ENCODE assay signal across 22 mouse cellular contexts in genomic region chr10:69607611-69608119, GRCm38 (mm10).
DNase-seq lines count a peak whose midpoint lies in the region; ATAC-seq and TF ChIP-seq lines count a peak whose summit lies in the region.
"Had no signal": no experiment of that assay in that cellular context is flagged by ENCODE, and none has a peak within 500 bp of the region (broad histone marks: within the 10 kb centered on the region; RNA-seq: fewer than 3 reads in every experiment).

No protein-coding gene starts in this region.

- no peak for TF ChIP-seq EP300 in heart, adult 2 months (IDR thresholded peaks at IDR 0.05; ENCODE audit: insufficient read depth, low read depth, low read length)
- no peak for TF ChIP-seq EP300 in CH12.LX (IDR thresholded peaks at IDR 0.05; ENCODE audit: low read length)

- TF ChIP-seq POLR2A in heart, adult 2 months (IDR thresholded peaks at IDR 0.05; ENCODE audit: insufficient read depth, low read depth, low read length), result no peak
- TF ChIP-seq POLR2A in CH12.LX (IDR thresholded peaks at IDR 0.05; ENCODE audit: low read depth, low read length), result no peak

- TF ChIP-seq CTCF in heart, adult 2 months (IDR thresholded peaks at IDR 0.05), result peak; percentile 11; the same call in 1 of the 2 replicates
- peak; percentile 19; the same call in 1 of the 2 replicates for TF ChIP-seq CTCF in lung, embryonic 14.5 days (IDR thresholded peaks at IDR 0.05; ENCODE audit: low read depth)
- no peak; a peak in 1 of 4 replicates for TF ChIP-seq CTCF in CH12.LX (conservative IDR thresholded peaks at IDR 0.05 in 1 of 2, IDR thresholded peaks at IDR 0.05 in 1 of 2; ENCODE audit: low read depth in 2 of 2, low read length in 2 of 2)

- in situ Hi-C loops in CH12.LX (cut with MboI; ENCODE audit: low pct_ligation_motif_present, low pct_unique_long_range_greater_than_20kb, low sequenced_read_pairs), result no loop called here

- H3K4me1 ChIP-seq in heart, adult 2 months (ENCODE audit: control insufficient read depth, insufficient read depth, low read length), result peaks cover 6% of the 10 kb centered on the region
- peaks cover 4% of the 10 kb centered on the region; the same call in 1 of the 2 replicates for H3K4me1 ChIP-seq in lung, embryonic 14.5 days (ENCODE audit: insufficient read depth)
- peaks cover 0 to 7% of the 10 kb centered on the region in 2 experiments; a peak in 2 of 4 replicates for H3K4me1 ChIP-seq in CH12.LX (ENCODE audit: control insufficient read depth in 1 of 2, insufficient read depth in 2 of 2)
- peaks cover 24% of the 10 kb centered on the region for H3K4me1 ChIP-seq in midbrain, embryonic 14.5 days (ENCODE audit: control insufficient read depth, insufficient read depth, low read length)
- H3K4me1 ChIP-seq in embryonic facial prominence, embryonic 10.5 days, result peaks cover 9% of the 10 kb centered on the region; the same call in 1 of the 2 replicates

- no peak overlapping the region for H3K4me3 ChIP-seq in heart, adult 2 months
- H3K4me3 ChIP-seq in lung, embryonic 14.5 days (ENCODE audit: low read depth, low read length), result no peak overlapping the region
- H3K4me3 ChIP-seq in CH12.LX (replicated peaks in 1 of 3; ENCODE audit: low read depth in 2 of 3, low read length in 2 of 3, poor library complexity in 1 of 3), result no peak overlapping the region
- H3K4me3 ChIP-seq in midbrain, embryonic 14.5 days (replicated peaks; ENCODE audit: low read depth, low read length), result no peak overlapping the region
- H3K4me3 ChIP-seq in embryonic facial prominence, embryonic 10.5 days, result no peak overlapping the region
- H3K4me3 ChIP-seq: forebrain, embryonic 13.5 days; heart, embryonic 10.5 days; limb, embryonic 12.5 days; midbrain, embryonic 12.5 days; neural tube, embryonic 12.5 days had no signal

- H3K79me2 ChIP-seq in heart, adult 2 months (replicated peaks; ENCODE audit: control insufficient read depth, insufficient read depth, low read length), result no peaks in the 10 kb centered on the region
- no peaks in the 10 kb centered on the region for H3K79me2 ChIP-seq in CH12.LX (replicated peaks; ENCODE audit: control insufficient read depth, extremely low read depth, insufficient read depth, poor library complexity, severe bottlenecking)

- no peak overlapping the region for H3K27ac ChIP-seq in heart, adult 2 months
- H3K27ac ChIP-seq in lung, embryonic 14.5 days (ENCODE audit: low read depth), result no peak overlapping the region
- H3K27ac ChIP-seq in CH12.LX (ENCODE audit: insufficient read depth, low read depth), result no peak overlapping the region
- H3K27ac ChIP-seq in midbrain, embryonic 14.5 days (replicated peaks; ENCODE audit: low read depth, low read length), result peak overlapping the region; percentile 52
- no peak overlapping the region for H3K27ac ChIP-seq in embryonic facial prominence, embryonic 10.5 days (replicated peaks)
- H3K27ac ChIP-seq: forebrain, embryonic 13.5 days; heart, embryonic 10.5 days; limb, embryonic 12.5 days; liver, embryonic 14.5 days; midbrain, embryonic 12.5 days; neural tube, embryonic 12.5 days had no signal

- intact Hi-C loops in heart, adult 2 months (cut with DNase I), result no loop called here
- intact Hi-C loops in heart, postnatal 14 days (cut with DNase I), result no loop called here

- no peaks in the 10 kb centered on the region for H3K27me3 ChIP-seq in heart, adult 2 months (ENCODE audit: control insufficient read depth, insufficient read depth, low read length)
- no peaks in the 10 kb centered on the region for H3K27me3 ChIP-seq in lung, embryonic 14.5 days (ENCODE audit: insufficient read depth, low read length)
- no peaks in the 10 kb centered on the region for H3K27me3 ChIP-seq in CH12.LX (replicated peaks)
- H3K27me3 ChIP-seq in midbrain, embryonic 14.5 days (ENCODE audit: control insufficient read depth, insufficient read depth, low read length), result no peaks in the 10 kb centered on the region
- no peaks in the 10 kb centered on the region for H3K27me3 ChIP-seq in embryonic facial prominence, embryonic 10.5 days (replicated peaks; ENCODE audit: low read depth, poor library complexity, severe bottlenecking)
- H3K27me3 ChIP-seq: forebrain, embryonic 13.5 days; limb, embryonic 12.5 days; midbrain, embryonic 12.5 days; neural tube, embryonic 12.5 days had no signal

- no peak for ATAC-seq in lung, embryonic 14.5 days (ENCODE audit: insufficient read depth)
- ATAC-seq in midbrain, embryonic 14.5 days (ENCODE audit: low FRiP score, low TSS enrichment), result no peak
- ATAC-seq: activated CD4-positive, CD25-positive, alpha-beta regulatory T cell, adult 4 months; forebrain, embryonic 13.5 days; intestine, postnatal 0 days had no signal

- H3K9ac ChIP-seq in heart, adult 2 months (ENCODE audit: low read depth, low read length), result no peak overlapping the region
- H3K9ac ChIP-seq in lung, embryonic 14.5 days, result no peak overlapping the region
- no peak overlapping the region for H3K9ac ChIP-seq in CH12.LX (ENCODE audit: insufficient read depth, low read depth)
- H3K9ac ChIP-seq in midbrain, embryonic 14.5 days (replicated peaks; ENCODE audit: low read length), result no peak overlapping the region
- H3K9ac ChIP-seq: forebrain, embryonic 13.5 days; limb, embryonic 12.5 days; liver, embryonic 14.5 days; midbrain, embryonic 12.5 days; neural tube, embryonic 12.5 days had no signal

- WGBS in heart, adult 2 months, result 74% methylated on average over 14 of the region's 14 CpGs
- 69% methylated on average over 14 of the region's 14 CpGs for WGBS in lung, embryonic 14.5 days
- WGBS in midbrain, embryonic 14.5 days, result 67% methylated on average over 14 of the region's 14 CpGs
- WGBS in embryonic facial prominence, embryonic 10.5 days, result 75% methylated on average over 14 of the region's 14 CpGs

- DNase-seq in heart, adult 2 months, result no peak
- DNase-seq in heart, postnatal 14 days, result no peak
- DNase-seq in lung, embryonic 14.5 days, result no peak
- DNase-seq in lung, adult 18-20 months, result no peak
- DNase-seq in CH12.LX (ENCODE audit: extremely low read depth), result peak; percentile 7
- DNase-seq in midbrain, embryonic 14.5 days, result peak; percentile 26
- DNase-seq in embryonic facial prominence, embryonic 10.5 days (ENCODE audit: low spot score), result no peak
- no peak for DNase-seq in urinary bladder, adult 18-20 months (ENCODE audit: low spot score in 2 of 2)
- DNase-seq: adrenal gland, postnatal 25 days; cerebellum, adult 9-10 months; heart, postnatal 36 days; lung, postnatal 36 days; right cerebral cortex, adult 18-20 months; thymus, postnatal 14 days had no signal

- H3K9me3 ChIP-seq in lung, embryonic 14.5 days (ENCODE audit: low read depth, low read length), result no peaks in the 10 kb centered on the region
- no peaks in the 10 kb centered on the region for H3K9me3 ChIP-seq in CH12.LX (replicated peaks; ENCODE audit: low read length)
- H3K9me3 ChIP-seq in midbrain, embryonic 14.5 days (ENCODE audit: control insufficient read depth, low read length), result no peaks in the 10 kb centered on the region
- H3K9me3 ChIP-seq in embryonic facial prominence, embryonic 10.5 days, result no peaks in the 10 kb centered on the region
- H3K9me3 ChIP-seq: forebrain, embryonic 13.5 days; heart, embryonic 10.5 days; limb, embryonic 12.5 days; midbrain, embryonic 12.5 days; neural tube, embryonic 12.5 days had no signal

- H3K36me3 ChIP-seq in heart, adult 2 months (ENCODE audit: control insufficient read depth, insufficient read depth, low read length), result peaks cover 2% of the 10 kb centered on the region; the same call in 1 of the 2 replicates
- H3K36me3 ChIP-seq in lung, embryonic 14.5 days (ENCODE audit: insufficient read depth), result no peaks in the 10 kb centered on the region
- H3K36me3 ChIP-seq in CH12.LX (replicated peaks in 1 of 2; ENCODE audit: control insufficient read depth in 1 of 2, insufficient read depth in 1 of 2, low read length in 1 of 2), result peaks cover 0 to 13% of the 10 kb centered on the region in 2 experiments
- H3K36me3 ChIP-seq in midbrain, embryonic 14.5 days (ENCODE audit: control insufficient read depth, insufficient read depth, low read length), result no peaks in the 10 kb centered on the region; the same call in 1 of the 2 replicates
- no peaks in the 10 kb centered on the region; the same call in 1 of the 2 replicates for H3K36me3 ChIP-seq in embryonic facial prominence, embryonic 10.5 days (replicated peaks)
- H3K36me3 ChIP-seq: heart, embryonic 10.5 days; limb, embryonic 12.5 days; midbrain, embryonic 12.5 days; neural tube, embryonic 12.5 days had no signal

- H3K4me2 ChIP-seq in lung, embryonic 14.5 days, result no peak overlapping the region
- no peak overlapping the region for H3K4me2 ChIP-seq in CH12.LX (ENCODE audit: insufficient read depth, low read depth, poor library complexity, severe bottlenecking)
- H3K4me2 ChIP-seq in midbrain, embryonic 14.5 days (ENCODE audit: low read length), result no peak overlapping the region
- H3K4me2 ChIP-seq: forebrain, embryonic 13.5 days; limb, embryonic 12.5 days; midbrain, embryonic 12.5 days; neural tube, embryonic 12.5 days had no signal

- no peak for TF ChIP-seq RAD21 in CH12.LX (IDR thresholded peaks at IDR 0.05; ENCODE audit: low read depth, low read length)

- dilution Hi-C loops in CH12.LX (cut with MboI; ENCODE audit: extremely low pct_ligation_motif_present, extremely low pct_unique_long_range_greater_than_20kb, low sequenced_read_pairs), result no loop called here

TF ChIP-seq in CH12.LX, 34 proteins besides CTCF, POLR2A, EP300 and RAD21 (continues in another document):
- no peak for TF ChIP-seq BHLHE40 (IDR thresholded peaks at IDR 0.05; ENCODE audit: low read depth, low read length)
- no peak for TF ChIP-seq ZKSCAN1 (IDR thresholded peaks at IDR 0.05; ENCODE audit: borderline replicate concordance, low read depth, low read length)
- no peak for TF ChIP-seq GABPA (IDR thresholded peaks at IDR 0.05; ENCODE audit: insufficient replicate concordance, low read depth, low read length)
- TF ChIP-seq IRF4 (IDR thresholded peaks at IDR 0.05; ENCODE audit: low read depth, low read length), result no peak
- no peak for TF ChIP-seq PAX5 (IDR thresholded peaks at IDR 0.05; ENCODE audit: low read length)
- no peak for TF ChIP-seq ELF1 (IDR thresholded peaks at IDR 0.05; ENCODE audit: low read depth, low read length)
- no peak for TF ChIP-seq MXI1 (IDR thresholded peaks at IDR 0.05; ENCODE audit: low read depth, low read length)
- no peak for TF ChIP-seq ZMIZ1 (IDR thresholded peaks at IDR 0.05; ENCODE audit: low read depth, low read length)
- TF ChIP-seq POLR2AphosphoS2 (IDR thresholded peaks at IDR 0.05; ENCODE audit: low read depth, low read length), result no peak
- TF ChIP-seq E2F4 (IDR thresholded peaks at IDR 0.05; ENCODE audit: insufficient replicate concordance, low read depth, low read length), result no peak
- TF ChIP-seq JUN (IDR thresholded peaks at IDR 0.05; ENCODE audit: insufficient read depth, low read depth, low read length), result no peak
- no peak for TF ChIP-seq USF1 (IDR thresholded peaks at IDR 0.05; ENCODE audit: low read depth, low read length)
- TF ChIP-seq ZC3H11A (IDR thresholded peaks at IDR 0.05; ENCODE audit: low read depth, low read length), result no peak
- TF ChIP-seq RCOR1 (conservative IDR thresholded peaks at IDR 0.05; ENCODE audit: low read depth, low read length), result no peak
- no peak for TF ChIP-seq JUND (conservative IDR thresholded peaks at IDR 0.05; ENCODE audit: low read depth, low read length)
- TF ChIP-seq NELFE (IDR thresholded peaks at IDR 0.05; ENCODE audit: low read depth, low read length), result no peak

Comparison
In these comparisons a context has a peak if more than half of its experiments do, and no peak if none do; other contexts are left out.
1. DNase-seq: peak in CH12.LX (single experiment) and midbrain, embryonic 14.5 days (single experiment); none in heart, adult 2 months (0 of 2), heart, postnatal 14 days (0 of 2), lung, embryonic 14.5 days (single experiment), lung, adult 18-20 months (0 of 2), embryonic facial prominence, embryonic 10.5 days (single experiment) and urinary bladder, adult 18-20 months (0 of 2).
2. CTCF ChIP-seq: peak in heart, adult 2 months (single experiment) and lung, embryonic 14.5 days (single experiment); none in CH12.LX (0 of 2).